Mouse (Mus musculus) urinary bladder, adult 2 months (tissue): ENCODE data around the gene Il1f6. TPM values are rescaled to one million over a fixed set of nuclear protein-coding genes. Genes with fewer than 3 reads are reported as not detected.
"Not testable (repeated sequence)": the region's sequence is repeated elsewhere in the genome, so short reads cannot be mapped to it uniquely, and the experiment has no call there.

Experiments used
- DNase-seq: peaks from one replicate; pipeline ENCODE4 v3.0.0; 2022; ENCODE audit warnings: low spot score
- polyA plus RNA-seq: library from polyadenylated mRNA; depleted of rRNA; stranded (reverse); fragments of >200 nt; gene quantifications from 2 replicates; pipeline ENCODE4 v1.2.3, GENCODE M21; 2012; rRNA removed

Gene Il1f6
- not detected in 2 replicates for polyA plus RNA-seq

GRCm38 (mm10) chr2:24215118-24215517 lies at the start of gene Il1f6:
TSS of gene Il1f6 (plus strand) at chr2:24215418.
- no peak for DNase-seq

GRCm38 (mm10) chr2:24181683-24182331 lies 33.4 kb upstream of the Il1f6 start:
- DNase-seq: peak; percentile 25

GRCm38 (mm10) chr2:24182423-24183147 lies 32.6 kb upstream of the Il1f6 start:
- DNase-seq: not testable (repeated sequence)

- not testable (repeated sequence) for DNase-seq
Observed at GRCm38 (mm10) chr2:24184092-24184491, 31.1 kb upstream of the Il1f6 start.

GRCm38 (mm10) chr2:24186176-24186575 lies 29.0 kb upstream of the Il1f6 start, which contains the start of gene Il1f9:
TSS of gene Il1f9 (plus strand) at chr2:24186476.
- DNase-seq: no peak

GRCm38 (mm10) chr2:24187585-24187984 lies 27.6 kb upstream of the Il1f6 start:
- no peak for DNase-seq

GRCm38 (mm10) chr2:24188189-24188588 lies 27.0 kb upstream of the Il1f6 start:
- no peak for DNase-seq

GRCm38 (mm10) chr2:24227191-24227590 lies 12.0 kb downstream of the Il1f6 start:
- DNase-seq: no peak

GRCm38 (mm10) chr2:24267503-24267902 lies 52.3 kb downstream of the Il1f6 start:
- DNase-seq: no peak

GRCm38 (mm10) chr2:24273619-24274018 lies 58.4 kb downstream of the Il1f6 start:
- DNase-seq: no peak

GRCm38 (mm10) chr2:24275146-24275545 lies 59.9 kb downstream of the Il1f6 start:
- no peak for DNase-seq

Other genes starting within 250 kb of the Il1f6 start
- gene Hnmt, start 166.0 kb upstream of the Il1f6 start, polyA plus RNA-seq: 8.3 and 8.5 TPM in 2 replicates
- not detected in 2 replicates for gene Tbpl2, start 118.8 kb upstream of the Il1f6 start, polyA plus RNA-seq
- gene Il1f8, start 62.3 kb upstream of the Il1f6 start, polyA plus RNA-seq: not detected in 2 replicates
- not detected in 2 replicates for gene Il1f9, start 28.9 kb upstream of the Il1f6 start, polyA plus RNA-seq
- gene Il1f5, start 61.5 kb downstream of the Il1f6 start, polyA plus RNA-seq: 0.04 TPM in 1 of 2 replicates, not detected in the other
- not detected in 2 replicates for gene Il1f10, start 75.8 kb downstream of the Il1f6 start, polyA plus RNA-seq
- 5.2 and 7.6 TPM in 2 replicates for gene Il1rn, start 121.4 kb downstream of the Il1f6 start, polyA plus RNA-seq
- 17.9 and 22.3 TPM in 2 replicates for gene Psd4, start 152.2 kb downstream of the Il1f6 start, polyA plus RNA-seq